Mouse (Mus musculus): Measurements from ENCODE around the gene Camk2g. TPM values are rescaled to one million over a fixed set of nuclear protein-coding genes. Genes with fewer than 3 reads are reported as not detected.

Camk2g gene
- polyA plus RNA-seq, 1 experiment: 12.0 TPM

GRCm38 (mm10) chr14:20827061-20827460, 33.2 kb upstream of the Camk2g start:
- Histone ChIP-seq H3K27me3 (ENCODE audit: control insufficient read depth, insufficient read depth, low read length) (no peaks in the 10 kb centered on the region), H3K4me3 (ENCODE audit: low read depth, low read length) (no peak overlapping the region), H3K36me3 (ENCODE audit: control insufficient read depth, insufficient read depth, low read length) (no peaks in the 10 kb centered on the region), H3K27ac (ENCODE audit: insufficient read depth, low read depth, low read length) (no peak overlapping the region), H3K4me1 (ENCODE audit: control insufficient read depth, insufficient read depth, insufficient read length, low read length) (no peaks in the 10 kb centered on the region)
- WGBS: 87% methylated on average over 8 of the region's 8 CpGs
- no peak for TF ChIP-seq POLR2A (IDR thresholded peaks at IDR 0.05; ENCODE audit: low read depth, low read length)
- no peak for TF ChIP-seq CTCF (IDR thresholded peaks at IDR 0.05; ENCODE audit: extremely low read depth, insufficient read length, insufficient replicate concordance, low read depth, low read length)

GRCm38 (mm10) chr14:20825516-20825915, 31.6 kb upstream of the Camk2g start:
- Histone ChIP-seq H3K4me1 (ENCODE audit: control insufficient read depth, insufficient read depth, insufficient read length, low read length) (no peaks in the 10 kb centered on the region), H3K27me3 (ENCODE audit: control insufficient read depth, insufficient read depth, low read length) (no peaks in the 10 kb centered on the region), H3K36me3 (ENCODE audit: control insufficient read depth, insufficient read depth, low read length) (no peaks in the 10 kb centered on the region), H3K4me3 (ENCODE audit: low read depth, low read length) (no peak overlapping the region), H3K27ac (ENCODE audit: insufficient read depth, low read depth, low read length) (no peak overlapping the region)
- 88% methylated on average over 2 of the region's 2 CpGs for WGBS
- TF ChIP-seq POLR2A (IDR thresholded peaks at IDR 0.05; ENCODE audit: low read depth, low read length) (no peak), CTCF (IDR thresholded peaks at IDR 0.05; ENCODE audit: extremely low read depth, insufficient read length, insufficient replicate concordance, low read depth, low read length) (no peak)

- WGBS: 87% methylated on average over 1 of the region's 1 CpGs
- no peaks in the 10 kb centered on the region for H3K4me1 ChIP-seq (ENCODE audit: control insufficient read depth, insufficient read depth, insufficient read length, low read length)
- H3K36me3 ChIP-seq (ENCODE audit: control insufficient read depth, insufficient read depth, low read length): no peaks in the 10 kb centered on the region
- no peaks in the 10 kb centered on the region for H3K27me3 ChIP-seq (ENCODE audit: control insufficient read depth, insufficient read depth, low read length)
- H3K27ac ChIP-seq (ENCODE audit: insufficient read depth, low read depth, low read length): no peak overlapping the region
- TF ChIP-seq POLR2A (IDR thresholded peaks at IDR 0.05; ENCODE audit: low read depth, low read length) (no peak), CTCF (IDR thresholded peaks at IDR 0.05; ENCODE audit: extremely low read depth, insufficient read length, insufficient replicate concordance, low read depth, low read length) (no peak)
- H3K4me3 ChIP-seq (ENCODE audit: low read depth, low read length): no peak overlapping the region
Observed at GRCm38 (mm10) chr14:20824517-20824916, 30.6 kb upstream of the Camk2g start.

GRCm38 (mm10) chr14:20815448-20815847, 21.6 kb upstream of the Camk2g start:
- WGBS: 92% methylated on average over 3 of the region's 3 CpGs
- H3K27ac ChIP-seq (ENCODE audit: insufficient read depth, low read depth, low read length): no peak overlapping the region
- no peaks in the 10 kb centered on the region for H3K4me1 ChIP-seq (ENCODE audit: control insufficient read depth, insufficient read depth, insufficient read length, low read length)
- TF ChIP-seq POLR2A (IDR thresholded peaks at IDR 0.05; ENCODE audit: low read depth, low read length) (no peak), CTCF (IDR thresholded peaks at IDR 0.05; ENCODE audit: extremely low read depth, insufficient read length, insufficient replicate concordance, low read depth, low read length) (no peak)
- no peak overlapping the region for H3K4me3 ChIP-seq (ENCODE audit: low read depth, low read length)
- H3K27me3 ChIP-seq (ENCODE audit: control insufficient read depth, insufficient read depth, low read length): no peaks in the 10 kb centered on the region
- H3K36me3 ChIP-seq (ENCODE audit: control insufficient read depth, insufficient read depth, low read length): no peaks in the 10 kb centered on the region

GRCm38 (mm10) chr14:20811779-20812406, 18.0 kb upstream of the Camk2g start:
- H3K36me3 ChIP-seq (ENCODE audit: control insufficient read depth, insufficient read depth, low read length): no peaks in the 10 kb centered on the region
- H3K27ac ChIP-seq (ENCODE audit: insufficient read depth, low read depth, low read length): no peak overlapping the region
- no peaks in the 10 kb centered on the region for H3K4me1 ChIP-seq (ENCODE audit: control insufficient read depth, insufficient read depth, insufficient read length, low read length)
- no peak overlapping the region for H3K4me3 ChIP-seq (ENCODE audit: low read depth, low read length)
- TF ChIP-seq CTCF (IDR thresholded peaks at IDR 0.05; ENCODE audit: extremely low read depth, insufficient read length, insufficient replicate concordance, low read depth, low read length) (no peak), POLR2A (IDR thresholded peaks at IDR 0.05; ENCODE audit: low read depth, low read length) (no peak)
- H3K27me3 ChIP-seq (ENCODE audit: control insufficient read depth, insufficient read depth, low read length): no peaks in the 10 kb centered on the region
- 62% methylated on average over 7 of the region's 7 CpGs for WGBS

GRCm38 (mm10) chr14:20811236-20811635, 17.3 kb upstream of the Camk2g start:
- H3K4me3 ChIP-seq (ENCODE audit: low read depth, low read length): no peak overlapping the region
- TF ChIP-seq CTCF (IDR thresholded peaks at IDR 0.05; ENCODE audit: extremely low read depth, insufficient read length, insufficient replicate concordance, low read depth, low read length) (no peak), POLR2A (IDR thresholded peaks at IDR 0.05; ENCODE audit: low read depth, low read length) (no peak)
- no peaks in the 10 kb centered on the region for H3K36me3 ChIP-seq (ENCODE audit: control insufficient read depth, insufficient read depth, low read length)
- WGBS: 81% methylated on average over 8 of the region's 8 CpGs
- H3K4me1 ChIP-seq (ENCODE audit: control insufficient read depth, insufficient read depth, insufficient read length, low read length): peaks cover 4% of the 10 kb centered on the region
- H3K27ac ChIP-seq (ENCODE audit: insufficient read depth, low read depth, low read length): no peak overlapping the region
- H3K27me3 ChIP-seq (ENCODE audit: control insufficient read depth, insufficient read depth, low read length): no peaks in the 10 kb centered on the region

- Histone ChIP-seq H3K4me1 (ENCODE audit: control insufficient read depth, insufficient read depth, insufficient read length, low read length) (peaks cover 17% of the 10 kb centered on the region), H3K27me3 (ENCODE audit: control insufficient read depth, insufficient read depth, low read length) (no peaks in the 10 kb centered on the region), H3K36me3 (ENCODE audit: control insufficient read depth, insufficient read depth, low read length) (no peaks in the 10 kb centered on the region), H3K4me3 (ENCODE audit: low read depth, low read length) (no peak overlapping the region), H3K27ac (ENCODE audit: insufficient read depth, low read depth, low read length) (no peak overlapping the region)
- TF ChIP-seq CTCF (IDR thresholded peaks at IDR 0.05; ENCODE audit: extremely low read depth, insufficient read length, insufficient replicate concordance, low read depth, low read length) (no peak), POLR2A (IDR thresholded peaks at IDR 0.05; ENCODE audit: low read depth, low read length) (no peak)
Observed at GRCm38 (mm10) chr14:20809820-20810219, 15.9 kb upstream of the Camk2g start.
